Mouse (Mus musculus) olfactory bulb, adult 2 months (tissue): ENCODE measurements at regions not wholly inside any gene's neighbourhood (a gene's known extent, or its start where the extent isn't known, plus 50 kb on each side); places are given as distances from the start of the nearest gene placed in this dataset.

Source experiments
- CTCF ChIP-seq: fragments of 200-500 bp; IDR thresholded peaks from 2 replicates; pipeline ENCODE4 v1.5.1; 2012; ENCODE audit warnings: low read depth, mild to moderate bottlenecking, low read length, moderate library complexity; ENCODE audit not compliant: insufficient read depth
- POLR2A ChIP-seq: fragments of 200-500 bp; IDR thresholded peaks from 2 replicates; pipeline ENCODE4 v1.6.1; 2012; ENCODE audit warnings: mild to moderate bottlenecking, low read depth, low read length, moderate library complexity; ENCODE audit not compliant: insufficient read depth

- TF ChIP-seq CTCF = no peak
- TF ChIP-seq POLR2A = no peak
Observed at GRCm38 (mm10) chr9:33934071-33934470, 551.6 kb upstream of the Kirrel3 start.
